Mouse (Mus musculus): ENCODE results near the gene Mast3. TPM values are rescaled to one million over a fixed set of nuclear protein-coding genes. Genes with fewer than 3 reads are reported as not detected.

The Mast3 gene
- polyA plus RNA-seq, 1 experiment from 2014 or later = 5.0 TPM

GRCm38 (mm10) chr8:70766571-70767440 is 38.0 kb downstream of the Mast3 start:
- ATAC-seq (replicated peaks; ENCODE audit: insufficient number of reproducible peaks, insufficient read depth, low FRiP score, low read depth) = peak; percentile 37
- 10% methylated on average over 21 of the region's 21 CpGs for WGBS
- Histone ChIP-seq H3K9me3 (replicated peaks) (no peaks in the 10 kb centered on the region), H3K4me1 (replicated peaks) (peaks cover 24% of the 10 kb centered on the region), H3K27ac (peak overlapping the region; percentile 45; the same call in 1 of the 2 replicates), H3K27me3 (no peaks in the 10 kb centered on the region), H3K9ac (peak overlapping the region; percentile 65), H3K4me2 (peak overlapping the region; percentile 92), H3K4me3 (peak overlapping the region; percentile 52), H3K36me3 (peaks cover 30% of the 10 kb centered on the region)

DNA sequence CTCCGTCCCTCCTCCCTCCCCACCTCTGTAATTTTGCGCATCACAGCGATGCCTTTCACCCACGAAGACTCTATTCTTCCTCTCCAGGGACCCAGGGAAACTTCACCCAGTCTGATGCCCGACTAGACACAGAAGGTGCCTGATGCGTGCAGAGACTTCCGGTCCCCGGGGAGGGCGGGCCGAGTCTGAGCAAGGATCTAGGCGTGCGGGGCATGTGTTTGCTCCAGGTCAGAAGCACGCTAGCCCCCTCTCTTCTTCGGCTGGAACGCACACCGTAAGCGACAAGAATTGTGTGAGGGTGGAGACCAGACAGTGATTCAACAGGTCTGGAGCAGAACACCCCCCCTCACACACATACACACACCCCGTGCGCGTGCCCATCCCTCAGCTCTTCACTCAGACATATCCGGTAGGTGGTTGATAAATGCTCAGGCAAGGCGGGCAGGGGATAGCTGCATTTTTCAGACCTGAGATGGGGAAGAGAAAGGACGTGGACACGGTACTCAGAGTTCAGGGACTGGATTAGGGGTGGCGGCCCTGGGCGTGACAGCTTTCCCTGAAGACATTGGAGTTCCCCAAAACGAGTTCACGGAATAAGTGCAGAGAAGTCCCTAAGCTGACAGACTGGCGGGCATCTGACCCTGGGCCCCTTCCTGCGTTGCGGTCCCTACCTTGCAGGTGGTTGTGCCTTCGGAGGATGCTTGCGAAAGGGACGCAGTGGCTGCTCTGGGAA is 38.9 kb downstream of the Mast3 start:
- ATAC-seq (replicated peaks; ENCODE audit: insufficient number of reproducible peaks, insufficient read depth, low FRiP score, low read depth) = 0 out of 2 replicates have a peak, but pooled peaks have one; percentile 8
- Histone ChIP-seq H3K4me1 (replicated peaks) (peaks cover 30% of the 10 kb centered on the region), H3K9ac (peak overlapping the region; percentile 65), H3K9me3 (replicated peaks) (no peaks in the 10 kb centered on the region), H3K27ac (peak overlapping the region; percentile 45; the same call in 1 of the 2 replicates), H3K4me2 (peak overlapping the region; percentile 92), H3K27me3 (no peaks in the 10 kb centered on the region), H3K36me3 (peaks cover 23% of the 10 kb centered on the region), H3K4me3 (peak overlapping the region; percentile 52)
- WGBS = 2% methylated on average over 34 of the region's 34 CpGs

DNA sequence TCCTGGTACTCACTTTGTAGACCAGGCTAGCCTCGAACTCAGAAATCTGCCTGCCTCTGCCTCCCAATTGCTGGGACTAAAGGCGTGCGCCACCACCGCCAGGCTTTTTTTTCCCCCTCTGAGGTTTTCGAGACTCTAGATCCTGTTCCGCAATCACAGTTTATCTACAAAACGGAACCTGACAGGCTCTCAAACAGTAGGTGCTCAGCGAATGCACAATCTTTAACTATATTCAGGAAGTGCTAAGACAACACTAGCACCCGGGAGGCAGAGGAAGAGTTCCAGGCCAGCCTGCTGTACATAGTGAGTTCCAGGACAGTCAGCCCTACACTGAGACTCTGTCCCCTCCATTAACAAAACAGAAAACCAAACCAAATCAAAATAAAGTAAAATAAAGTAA is 39.5 kb downstream of the Mast3 start:
- WGBS = 65% methylated on average over 9 of the region's 9 CpGs
- H3K4me3 ChIP-seq = peak overlapping the region; percentile 52
- 0 out of 2 replicates have a peak overlapping the region, but pooled peaks have one; percentile 45 for H3K27ac ChIP-seq
- peak overlapping the region; percentile 92 for H3K4me2 ChIP-seq
- peaks cover 16% of the 10 kb centered on the region for H3K36me3 ChIP-seq
- ATAC-seq (replicated peaks; ENCODE audit: insufficient number of reproducible peaks, insufficient read depth, low FRiP score, low read depth) = no peak
- H3K27me3 ChIP-seq = no peaks in the 10 kb centered on the region
- no peaks in the 10 kb centered on the region for H3K9me3 ChIP-seq (replicated peaks)
- 0 out of 2 replicates have a peak overlapping the region, but pooled peaks have one; percentile 65 for H3K9ac ChIP-seq
- H3K4me1 ChIP-seq (replicated peaks) = peaks cover 31% of the 10 kb centered on the region

DNA sequence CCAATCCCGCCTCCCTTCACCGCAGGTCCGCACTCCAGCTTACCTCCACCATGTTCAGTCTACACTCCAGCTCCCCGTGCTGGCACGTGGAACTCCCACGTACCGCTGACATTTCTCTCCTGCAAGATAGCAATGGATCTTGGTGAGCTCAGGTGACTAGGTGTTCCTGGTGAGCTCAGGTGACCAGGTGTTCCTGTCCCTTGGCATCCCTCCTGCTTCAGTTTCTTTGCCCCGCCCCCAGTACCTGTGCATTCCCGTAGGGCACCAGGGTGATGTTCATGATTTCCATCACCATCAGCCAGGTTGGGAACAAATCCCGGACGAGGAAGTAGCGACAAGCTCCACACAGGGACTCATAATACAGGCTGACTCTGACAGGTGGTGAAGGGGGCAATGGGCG is 40.2 kb downstream of the Mast3 start:
- Histone ChIP-seq H3K27ac (no peak overlapping the region), H3K9me3 (replicated peaks) (no peaks in the 10 kb centered on the region), H3K4me2 (0 out of 2 replicates have a peak overlapping the region, but pooled peaks have one; percentile 92), H3K4me3 (no peak overlapping the region), H3K9ac (no peak overlapping the region), H3K4me1 (replicated peaks) (peaks cover 37% of the 10 kb centered on the region), H3K36me3 (peaks cover 12% of the 10 kb centered on the region), H3K27me3 (no peaks in the 10 kb centered on the region)
- WGBS = 92% methylated on average over 13 of the region's 13 CpGs
- ATAC-seq (replicated peaks; ENCODE audit: insufficient number of reproducible peaks, insufficient read depth, low FRiP score, low read depth) = no peak

DNA sequence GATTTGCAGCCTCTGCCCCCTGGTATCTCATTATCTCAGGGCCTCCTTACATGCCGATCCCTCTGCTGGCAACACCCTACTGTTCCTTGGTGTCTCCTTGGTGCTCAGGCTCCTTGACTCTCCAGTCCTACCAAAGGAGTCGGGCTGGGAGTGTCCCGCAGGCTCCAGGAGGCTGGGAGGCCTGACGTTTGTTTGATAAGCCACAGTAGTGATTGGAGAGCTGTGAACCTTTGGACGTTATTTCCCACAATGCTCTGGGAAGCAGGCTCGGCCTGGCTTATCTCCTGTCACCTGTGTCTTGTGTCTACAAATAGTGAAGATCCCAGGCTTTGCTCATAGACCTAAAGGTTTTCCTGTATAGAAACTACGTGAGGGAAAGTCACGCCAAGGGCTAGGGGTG is 40.8 kb downstream of the Mast3 start:
- H3K4me3 ChIP-seq = no peak overlapping the region
- no peak overlapping the region for H3K9ac ChIP-seq
- H3K9me3 ChIP-seq (replicated peaks) = no peaks in the 10 kb centered on the region
- H3K36me3 ChIP-seq = peaks cover 10% of the 10 kb centered on the region
- 55% methylated on average over 8 of the region's 8 CpGs for WGBS
- H3K4me2 ChIP-seq = no peak overlapping the region
- H3K27me3 ChIP-seq = no peaks in the 10 kb centered on the region
- ATAC-seq (replicated peaks; ENCODE audit: insufficient number of reproducible peaks, insufficient read depth, low FRiP score, low read depth) = no peak
- H3K27ac ChIP-seq = no peak overlapping the region
- peaks cover 40% of the 10 kb centered on the region for H3K4me1 ChIP-seq (replicated peaks)

GRCm38 (mm10) chr8:70763354-70763753 is 41.5 kb downstream of the Mast3 start:
- no peak overlapping the region for H3K4me3 ChIP-seq
- no peaks in the 10 kb centered on the region for H3K9me3 ChIP-seq (replicated peaks)
- no peak for ATAC-seq (replicated peaks; ENCODE audit: insufficient number of reproducible peaks, insufficient read depth, low FRiP score, low read depth)
- H3K27ac ChIP-seq = no peak overlapping the region
- peaks cover 7% of the 10 kb centered on the region for H3K36me3 ChIP-seq
- H3K9ac ChIP-seq = no peak overlapping the region
- peaks cover 46% of the 10 kb centered on the region for H3K4me1 ChIP-seq (replicated peaks)
- no peaks in the 10 kb centered on the region for H3K27me3 ChIP-seq
- WGBS = 7% methylated on average over 3 of the region's 3 CpGs
- H3K4me2 ChIP-seq = no peak overlapping the region

- ATAC-seq (replicated peaks; ENCODE audit: insufficient number of reproducible peaks, insufficient read depth, low FRiP score, low read depth) = no peak
- Histone ChIP-seq H3K27ac (no peak overlapping the region), H3K9me3 (replicated peaks) (no peaks in the 10 kb centered on the region), H3K4me1 (replicated peaks) (peaks cover 45% of the 10 kb centered on the region), H3K4me2 (no peak overlapping the region), H3K36me3 (peaks cover 11% of the 10 kb centered on the region; the same call in 1 of the 2 replicates), H3K9ac (no peak overlapping the region), H3K27me3 (no peaks in the 10 kb centered on the region), H3K4me3 (no peak overlapping the region)
- WGBS = 73% methylated on average over 1 of the region's 1 CpGs
These were observed 42.7 kb downstream of the Mast3 start for GRCm38 (mm10) chr8:70762118-70762517.

- Histone ChIP-seq H3K4me2 (peak within 1 kb of the TSS; percentile 94), H3K27ac (peak within 1 kb of the TSS; percentile 79), H3K27me3 (no peaks in the 10 kb centered on the region), H3K9ac (peak within 1 kb of the TSS; percentile 79), H3K4me3 (peak within 1 kb of the TSS; percentile 71), H3K9me3 (replicated peaks) (no peaks in the 10 kb centered on the region), H3K36me3 (peaks cover 17% of the 10 kb centered on the region; the same call in 1 of the 2 replicates), H3K4me1 (replicated peaks) (peaks cover 34% of the 10 kb centered on the region)
- peak; percentile 94 for ATAC-seq (replicated peaks; ENCODE audit: insufficient number of reproducible peaks, insufficient read depth, low FRiP score, low read depth)
- under 1% methylated on average over 55 of the region's 55 CpGs for WGBS
These were observed 44.0 kb downstream of the Mast3 start, which contains the start of gene Mpv17l2 for GRCm38 (mm10) chr8:70760775-70761406. TSS of gene Mpv17l2 (minus strand) at chr8:70760946.

DNA sequence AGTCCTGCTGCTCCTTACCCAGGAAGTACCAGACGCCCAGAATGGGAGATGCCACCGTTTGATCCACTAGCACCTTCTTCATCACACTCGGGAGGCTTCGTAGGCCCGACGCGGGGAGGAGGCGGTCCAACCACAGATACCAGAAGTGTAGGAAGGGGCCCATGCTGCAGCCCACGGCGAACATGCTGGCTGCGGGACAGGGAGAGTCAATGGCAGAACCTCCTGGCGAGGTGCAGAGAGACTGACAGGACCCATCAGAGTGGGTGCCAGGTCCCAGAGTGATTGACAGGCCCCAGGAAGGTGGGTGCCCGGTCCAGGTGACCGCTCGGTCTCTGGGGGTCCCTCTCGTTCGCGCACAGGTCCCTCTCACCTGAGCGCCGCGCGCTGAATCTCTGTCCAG is 44.5 kb downstream of the Mast3 start:
- peak overlapping the region; percentile 71 for H3K4me3 ChIP-seq
- H3K36me3 ChIP-seq = peaks cover 17% of the 10 kb centered on the region; the same call in 1 of the 2 replicates
- peak overlapping the region; percentile 94 for H3K4me2 ChIP-seq
- no peaks in the 10 kb centered on the region for H3K27me3 ChIP-seq
- WGBS = under 1% methylated on average over 22 of the region's 22 CpGs
- H3K9ac ChIP-seq = peak overlapping the region; percentile 79
- no peak for ATAC-seq (replicated peaks; ENCODE audit: insufficient number of reproducible peaks, insufficient read depth, low FRiP score, low read depth)
- peak overlapping the region; percentile 71 for H3K27ac ChIP-seq
- peaks cover 35% of the 10 kb centered on the region for H3K4me1 ChIP-seq (replicated peaks)
- no peaks in the 10 kb centered on the region for H3K9me3 ChIP-seq (replicated peaks)

- peaks cover 17% of the 10 kb centered on the region; the same call in 1 of the 2 replicates for H3K36me3 ChIP-seq
- H3K27me3 ChIP-seq = no peaks in the 10 kb centered on the region
- no peak overlapping the region for H3K9ac ChIP-seq
- no peak for ATAC-seq (replicated peaks; ENCODE audit: insufficient number of reproducible peaks, insufficient read depth, low FRiP score, low read depth)
- no peak overlapping the region for H3K27ac ChIP-seq
- 0 out of 2 replicates have a peak overlapping the region, but pooled peaks have one; percentile 71 for H3K4me3 ChIP-seq
- no peaks in the 10 kb centered on the region for H3K9me3 ChIP-seq (replicated peaks)
- WGBS = 62% methylated on average over 19 of the region's 19 CpGs
- peak overlapping the region; percentile 94; the same call in 1 of the 2 replicates for H3K4me2 ChIP-seq
- H3K4me1 ChIP-seq (replicated peaks) = peaks cover 43% of the 10 kb centered on the region
These were observed 46.0 kb downstream of the Mast3 start for GRCm38 (mm10) chr8:70758616-70759561.
